Mouse (Mus musculus) cerebellum, adult 2 months (tissue): Measurements from ENCODE around the gene Egln3.

Experiments used
- CTCF ChIP-seq: fragments of 200-500 bp; IDR thresholded peaks from 2 replicates; pipeline ENCODE4 v1.5.1; 2011; ENCODE audit warnings: low read depth, mild to moderate bottlenecking, control low read depth, low read length, moderate library complexity, borderline replicate concordance; ENCODE audit not compliant: insufficient read depth
- POLR2A ChIP-seq: fragments of 200-500 bp; IDR thresholded peaks from 2 replicates; pipeline ENCODE4 v1.6.1; 2011; ENCODE audit warnings: low read length, control low read depth, borderline replicate concordance; ENCODE audit not compliant: insufficient read depth

DNA sequence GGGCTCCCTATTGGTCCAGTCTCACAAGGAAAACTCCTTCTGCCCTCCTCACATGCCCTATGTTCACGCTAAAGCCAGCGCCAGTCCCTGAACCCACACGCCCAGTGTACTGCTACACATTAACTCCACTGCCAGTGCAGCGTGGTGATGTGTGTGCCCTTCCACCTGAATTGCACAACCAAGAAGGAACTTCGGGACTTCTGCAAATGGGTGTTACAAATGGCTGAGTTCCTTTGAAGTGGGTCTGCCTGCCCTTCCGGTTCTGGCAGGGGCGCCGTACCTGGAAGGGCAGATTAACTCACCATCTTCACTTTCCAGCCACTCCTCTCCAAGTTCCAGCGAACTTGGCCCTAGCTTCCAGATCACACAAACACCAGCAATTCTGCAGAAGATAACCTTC lies 12.5 kb downstream of the Egln3 start:
- TF ChIP-seq CTCF (no peak), POLR2A (no peak)
